19 mouse cellular contexts compared by ENCODE assay signal in genomic region chr7:46588005-46588404, GRCm38 (mm10). TPM values are rescaled to one million over a fixed set of nuclear protein-coding genes. Genes with fewer than 3 reads are reported as not detected.
DNase-seq lines count a peak whose midpoint lies in the region; ATAC-seq and TF ChIP-seq lines count a peak whose summit lies in the region.
"Had no signal": no experiment of that assay in that cellular context is flagged by ENCODE, and none has a peak within 500 bp of the region (broad histone marks: within the 10 kb centered on the region; RNA-seq: fewer than 3 reads in every experiment).

No protein-coding gene starts in this region.

- no peak overlapping the region for H3K4me2 ChIP-seq in hindbrain, postnatal 0 days (ENCODE audit: low read depth, low read length)
- no peak overlapping the region for H3K4me2 ChIP-seq in hindbrain, embryonic 11.5 days (replicated peaks; ENCODE audit: low read depth, low read length)
- H3K4me2 ChIP-seq: hindbrain, embryonic 14.5 days; limb, embryonic 12.5 days; liver, embryonic 13.5 days; lung, embryonic 15.5 days had no signal

- no peaks in the 10 kb centered on the region for H3K9me3 ChIP-seq in hindbrain, postnatal 0 days (ENCODE audit: low read length)
- no peaks in the 10 kb centered on the region for H3K9me3 ChIP-seq in hindbrain, embryonic 11.5 days (ENCODE audit: control insufficient read depth, low read length)
- H3K9me3 ChIP-seq: limb, embryonic 12.5 days; liver, embryonic 13.5 days; lung, embryonic 15.5 days had no signal

- H3K4me3 ChIP-seq in gastrocnemius, adult 2 months = no peak overlapping the region
- H3K4me3 ChIP-seq in hindbrain, postnatal 0 days (ENCODE audit: low read length) = no peak overlapping the region
- H3K4me3 ChIP-seq in hindbrain, embryonic 11.5 days (ENCODE audit: low read depth, low read length) = no peak overlapping the region
- no peak overlapping the region for H3K4me3 ChIP-seq in cortical plate, adult 2 months (ENCODE audit: insufficient read depth, low read length)
- H3K4me3 ChIP-seq: limb, embryonic 12.5 days; liver, embryonic 13.5 days; lung, embryonic 15.5 days had no signal

- no peaks in the 10 kb centered on the region for H3K36me3 ChIP-seq in hindbrain, postnatal 0 days (ENCODE audit: insufficient read depth, low read length)
- H3K36me3 ChIP-seq in hindbrain, embryonic 11.5 days (ENCODE audit: control insufficient read depth, insufficient read depth, low read length) = no peaks in the 10 kb centered on the region
- H3K36me3 ChIP-seq: limb, embryonic 12.5 days; liver, embryonic 13.5 days; lung, embryonic 15.5 days had no signal

- H3K27me3 ChIP-seq in hindbrain, postnatal 0 days (ENCODE audit: insufficient read depth, low read length) = no peaks in the 10 kb centered on the region
- no peaks in the 10 kb centered on the region for H3K27me3 ChIP-seq in hindbrain, embryonic 11.5 days (ENCODE audit: control insufficient read depth, insufficient read depth, low read length)
- H3K27me3 ChIP-seq: limb, embryonic 12.5 days; liver, embryonic 13.5 days; lung, embryonic 15.5 days; Patski had no signal

- no peak overlapping the region for H3K9ac ChIP-seq in hindbrain, postnatal 0 days (replicated peaks; ENCODE audit: low read length)
- no peak overlapping the region for H3K9ac ChIP-seq in hindbrain, embryonic 11.5 days (ENCODE audit: low read depth, low read length)
- H3K9ac ChIP-seq: hindbrain, embryonic 14.5 days; limb, embryonic 12.5 days; liver, embryonic 13.5 days; lung, embryonic 15.5 days had no signal

- no peak for TF ChIP-seq POLR2A in cortical plate, adult 2 months (IDR thresholded peaks at IDR 0.05; ENCODE audit: extremely low read depth, insufficient read depth, low read length)

- DNase-seq in gastrocnemius, adult 2 months = no peak
- no peak for DNase-seq in gastrocnemius, postnatal 36 days
- no peak for DNase-seq in hindbrain, postnatal 0 days (ENCODE audit: low spot score)
- no peak for DNase-seq in hindbrain, embryonic 11.5 days (ENCODE audit: low spot score)
- DNase-seq in A20 (ENCODE audit: low read depth, low spot score) = peak; percentile 49
- DNase-seq in frontal cortex, postnatal 14 days (ENCODE audit: low spot score in 2 of 2) = no peak
- no peak for DNase-seq in frontal cortex, postnatal 10 days (ENCODE audit: low spot score in 2 of 2)
- DNase-seq: adrenal gland, postnatal 25 days; cerebellum, adult 8-10 months; heart, adult 11 months; liver, embryonic 13.5 days had no signal

- ATAC-seq in hindbrain, postnatal 0 days = peak; percentile 19; the same call in 1 of the 2 replicates
- ATAC-seq in hindbrain, embryonic 11.5 days (ENCODE audit: low FRiP score) = no peak
- ATAC-seq: intestine, postnatal 0 days; Patski had no signal

- 58% methylated on average over 7 of the region's 7 CpGs for WGBS in hindbrain, postnatal 0 days
- WGBS in hindbrain, embryonic 11.5 days = 83% methylated on average over 7 of the region's 7 CpGs

- H3K4me1 ChIP-seq in hindbrain, postnatal 0 days (ENCODE audit: insufficient read depth, low read length) = peaks cover 3% of the 10 kb centered on the region; the same call in 1 of the 2 replicates
- no peaks in the 10 kb centered on the region for H3K4me1 ChIP-seq in hindbrain, embryonic 11.5 days (replicated peaks; ENCODE audit: control insufficient read depth, insufficient read depth, low read length)
- peaks cover 8% of the 10 kb centered on the region for H3K4me1 ChIP-seq in cortical plate, adult 2 months (ENCODE audit: control insufficient read depth, insufficient read depth, low read length)
- H3K4me1 ChIP-seq: limb, embryonic 12.5 days; liver, embryonic 13.5 days; lung, embryonic 15.5 days had no signal

- H3K27ac ChIP-seq in gastrocnemius, adult 2 months = peak overlapping the region; percentile 82
- H3K27ac ChIP-seq in hindbrain, postnatal 0 days = no peak overlapping the region
- no peak overlapping the region for H3K27ac ChIP-seq in hindbrain, embryonic 11.5 days (ENCODE audit: low read depth, low read length)
- H3K27ac ChIP-seq in cortical plate, adult 2 months (ENCODE audit: insufficient read depth, low read length) = peak overlapping the region; percentile 22; the same call in 1 of the 2 replicates
- H3K27ac ChIP-seq: hindbrain, embryonic 14.5 days; kidney, postnatal 0 days; limb, embryonic 12.5 days; liver, embryonic 13.5 days; lung, embryonic 15.5 days; macrophage had no signal

- TF ChIP-seq CTCF in gastrocnemius, adult 2 months (IDR thresholded peaks at IDR 0.05) = no peak
- TF ChIP-seq CTCF in hindbrain, postnatal 0 days (IDR thresholded peaks at IDR 0.05; ENCODE audit: low read depth) = no peak
- TF ChIP-seq CTCF in cortical plate, adult 2 months (IDR thresholded peaks at IDR 0.05; ENCODE audit: extremely low read depth, insufficient read depth, low read length) = no peak

- intact Hi-C loops in gastrocnemius, adult 2 months (cut with DNase I) = no loop called here
- intact Hi-C loops in gastrocnemius, postnatal 36 days (cut with DNase I) = no loop called here

RNA-seq across cellular contexts. Expression of gene Sergef, which starts 51.6 kb away (rescaled TPM):
- total RNA-seq in gastrocnemius, adult 2 months (2021) = 1 to 10 TPM; 2.1 to 3.5 TPM
- total RNA-seq in gastrocnemius, postnatal 36 days (2021) = 1 to 10 TPM; 3.0 to 3.1 TPM
- total RNA-seq in hindbrain, postnatal 0 days (2014; rRNA removed) = 41.8 and 53.5 TPM in 2 replicates
- 45.6 and 48.0 TPM in 2 replicates for polyA plus RNA-seq in hindbrain, postnatal 0 days (2015; fragmentation: Nextera tagmentation; extraction: Ambion mirVana)
- 14.4 and 16.0 TPM in 2 replicates for polyA plus RNA-seq in hindbrain, embryonic 11.5 days (2014; fragmentation: Nextera tagmentation; extraction: Ambion mirVana)
- 44.9 and 46.8 TPM in 2 replicates for polyA plus RNA-seq in cortical plate, adult 2 months (2012; rRNA removed)

Comparison
In these comparisons a context has a peak if more than half of its experiments do, and no peak if none do; other contexts are left out.
1. H3K27ac ChIP-seq: peak in gastrocnemius, adult 2 months (single experiment) and cortical plate, adult 2 months (single experiment); none in hindbrain, postnatal 0 days (single experiment) and hindbrain, embryonic 11.5 days (single experiment).